Mouse (Mus musculus) MEL (cell line): ENCODE results near the gene Nolc1. TPM values are rescaled to one million over a fixed set of nuclear protein-coding genes. Genes with fewer than 3 reads are reported as not detected.

Experiments
- DNase-seq: peaks from one replicate; pipeline ENCODE4 v3.0.0; 2011; ENCODE audit warnings: low read depth, low spot score
- H3K27ac ChIP-seq: 2 replicates; pipeline ENCODE4 v1.5.1; 2012; ENCODE audit warnings: low read depth, mild to moderate bottlenecking, control low read depth, low read length, moderate library complexity; ENCODE audit not compliant: control insufficient read depth
- H3K27me3 ChIP-seq, 2 experiments: fragments of 150-350 bp in 1 of 2; sonication (generic) in 1 of 2; 2 replicates each; pipeline ENCODE4 v1.6.1; 2012; ENCODE audit warnings: low read length in 2 of 2, mild to moderate bottlenecking in 2 of 2, improper control_type of control experiment in 1 of 2, moderate library complexity in 1 of 2; ENCODE audit not compliant: insufficient read depth in 2 of 2, control insufficient read depth in 1 of 2
- H3K36me3 ChIP-seq, 2 experiments: 2 replicates each; pipeline ENCODE4 v1.6.1; 2012 to 2014; ENCODE audit warnings: low read length in 2 of 2, improper control_type of control experiment in 1 of 2, inconsistent platforms in 1 of 2, mild to moderate bottlenecking in 1 of 2; ENCODE audit not compliant: insufficient read depth in 2 of 2, control insufficient read depth in 1 of 2
- H3K4me1 ChIP-seq, 2 experiments: fragments of 150-350 bp in 1 of 2; sonication (generic) in 1 of 2; 2 replicates each; pipeline ENCODE4 v1.6.1; 2012; ENCODE audit warnings: low read length in 2 of 2, improper control_type of control experiment in 1 of 2, mild to moderate bottlenecking in 1 of 2; ENCODE audit not compliant: insufficient read depth in 2 of 2, control insufficient read depth in 1 of 2
- H3K4me3 ChIP-seq, 2 experiments: fragments of 150-350 bp in 1 of 2; sonication (generic) in 1 of 2; 2 replicates each; pipeline ENCODE4 v1.5.1; 2012; ENCODE audit warnings: low read depth in 2 of 2, low read length in 2 of 2, mild to moderate bottlenecking in 2 of 2, moderate library complexity in 2 of 2, control low read depth in 1 of 2, improper control_type of control experiment in 1 of 2; ENCODE audit not compliant: control insufficient read depth in 1 of 2, insufficient read depth in 1 of 2
- H3K79me2 ChIP-seq: 2 replicates; pipeline ENCODE4 v1.6.1; 2012; ENCODE audit warnings: mild to moderate bottlenecking, low read length, moderate library complexity; ENCODE audit not compliant: control insufficient read depth, poor library complexity, insufficient read depth
- H3K9ac ChIP-seq: 2 replicates; pipeline ENCODE4 v1.6.1; 2012; ENCODE audit warnings: low read depth, mild to moderate bottlenecking, control low read depth, low read length, moderate library complexity; ENCODE audit not compliant: control insufficient read depth, poor library complexity, severe bottlenecking
- H3K9me3 ChIP-seq: fragments of 150-350 bp; sonication (generic); replicated peaks from 2 replicates; pipeline ENCODE4 v1.6.1; 2012; ENCODE audit warnings: mild to moderate bottlenecking, low read length, improper control_type of control experiment, moderate library complexity; ENCODE audit not compliant: insufficient read depth
- BHLHE40 ChIP-seq: IDR thresholded peaks from 2 replicates; pipeline ENCODE4 v1.6.1; 2012; ENCODE audit warnings: low read depth, mild to moderate bottlenecking, inconsistent platforms, low read length, improper control_type of control experiment, borderline replicate concordance
- CHD2 ChIP-seq: IDR thresholded peaks from 2 replicates; pipeline ENCODE4 v1.6.1; 2011; ENCODE audit warnings: low read length, improper control_type of control experiment
- E2F4 ChIP-seq: IDR thresholded peaks from 2 replicates; pipeline ENCODE4 v1.6.1; 2011; ENCODE audit warnings: low read depth, low read length, improper control_type of control experiment, borderline replicate concordance
- ELF1 ChIP-seq: IDR thresholded peaks from 2 replicates; pipeline ENCODE4 v1.6.1; 2014; ENCODE audit warnings: low read depth, mild to moderate bottlenecking, inconsistent platforms, low read length, improper control_type of control experiment, moderate library complexity
- ETS1 ChIP-seq: IDR thresholded peaks from 2 replicates; pipeline ENCODE4 v1.6.1; 2012; ENCODE audit warnings: low read depth, mild to moderate bottlenecking, inconsistent platforms, low read length, improper control_type of control experiment, moderate library complexity
- GABPA ChIP-seq: IDR thresholded peaks from 2 replicates; pipeline ENCODE4 v1.6.1; 2012; ENCODE audit warnings: low read depth, mild to moderate bottlenecking, inconsistent platforms, low read length, improper control_type of control experiment, moderate library complexity
- GATA1 ChIP-seq: IDR thresholded peaks from 2 replicates; pipeline ENCODE4 v1.6.1; 2011; ENCODE audit warnings: low read depth, low read length, improper control_type of control experiment
- HCFC1 ChIP-seq: IDR thresholded peaks from 2 replicates; pipeline ENCODE4 v1.6.1; 2012; ENCODE audit warnings: low read depth, mild to moderate bottlenecking, inconsistent platforms, low read length, improper control_type of control experiment, moderate library complexity
- JUND ChIP-seq: IDR thresholded peaks from 2 replicates; pipeline ENCODE4 v1.6.1; 2011; ENCODE audit warnings: low read depth, mild to moderate bottlenecking, improper control_type of control experiment, low read length
- KAT2A ChIP-seq: conservative IDR thresholded peaks from 2 replicates; pipeline ENCODE4 v1.6.1; 2012; ENCODE audit warnings: low read depth, low read length, improper control_type of control experiment, inconsistent platforms
- MYB ChIP-seq: IDR thresholded peaks from 2 replicates; pipeline ENCODE4 v1.6.1; 2011; ENCODE audit warnings: mild to moderate bottlenecking, low read depth, low read length, improper control_type of control experiment
- NRF1 ChIP-seq: IDR thresholded peaks from 2 replicates; pipeline ENCODE4 v1.6.1; 2014; ENCODE audit warnings: low read depth, mild to moderate bottlenecking, inconsistent platforms, low read length, improper control_type of control experiment, moderate library complexity; ENCODE audit not compliant: poor library complexity, insufficient read depth, severe bottlenecking
- POLR2A ChIP-seq, 2 experiments: IDR thresholded peaks; 2 replicates each; pipeline ENCODE4 v1.6.1; 2011 to 2012; ENCODE audit warnings: low read length in 2 of 2, mild to moderate bottlenecking in 2 of 2, control low read depth in 1 of 2, improper control_type of control experiment in 1 of 2, low read depth in 1 of 2, moderate library complexity in 1 of 2; ENCODE audit not compliant: control insufficient read depth in 1 of 2, insufficient read depth in 1 of 2, poor library complexity in 1 of 2
- POLR2AphosphoS2 ChIP-seq: IDR thresholded peaks from 2 replicates; pipeline ENCODE4 v1.6.1; 2011; ENCODE audit warnings: low read length, improper control_type of control experiment
- POLR2AphosphoS5 ChIP-seq: IDR thresholded peaks from 2 replicates; pipeline ENCODE4 v1.6.1; 2012; ENCODE audit warnings: low read depth, borderline replicate concordance, mild to moderate bottlenecking, inconsistent platforms, low read length, moderate library complexity, mixed read lengths
- RAD21 ChIP-seq: IDR thresholded peaks from 2 replicates; pipeline ENCODE4 v1.6.1; 2011; ENCODE audit warnings: mild to moderate bottlenecking, low read depth, low read length, improper control_type of control experiment
- RCOR1 ChIP-seq: IDR thresholded peaks from 2 replicates; pipeline ENCODE4 v1.6.1; 2012; ENCODE audit warnings: low read depth, mild to moderate bottlenecking, inconsistent platforms, low read length, improper control_type of control experiment
- SIN3A ChIP-seq: IDR thresholded peaks from 2 replicates; pipeline ENCODE4 v1.6.1; 2012; ENCODE audit warnings: low read length, improper control_type of control experiment, inconsistent platforms
- SMC3 ChIP-seq: IDR thresholded peaks from 2 replicates; pipeline ENCODE4 v1.6.1; 2011; ENCODE audit warnings: low read depth, low read length, improper control_type of control experiment
- TBP ChIP-seq: IDR thresholded peaks from 2 replicates; pipeline ENCODE4 v1.8.0; 2011; ENCODE audit warnings: low read depth, low read length, improper control_type of control experiment
- TCF12 ChIP-seq: IDR thresholded peaks from 2 replicates; pipeline ENCODE4 v1.6.1; 2014; ENCODE audit warnings: low read depth, mild to moderate bottlenecking, inconsistent platforms, low read length, improper control_type of control experiment, moderate library complexity
- USF2 ChIP-seq, 2 experiments: IDR thresholded peaks; 2 replicates each; pipeline ENCODE4 v1.6.1; 2011 to 2012; ENCODE audit warnings: improper control_type of control experiment in 2 of 2, low read length in 2 of 2, borderline replicate concordance in 1 of 2, inconsistent platforms in 1 of 2, low read depth in 1 of 2, mild to moderate bottlenecking in 1 of 2; ENCODE audit not compliant: insufficient read depth in 1 of 2
- ZKSCAN1 ChIP-seq: IDR thresholded peaks from 2 replicates; pipeline ENCODE4 v1.6.1; 2012; ENCODE audit warnings: low read depth, mild to moderate bottlenecking, inconsistent platforms, low read length, improper control_type of control experiment, moderate library complexity
- ZMIZ1 ChIP-seq: IDR thresholded peaks from 2 replicates; pipeline ENCODE4 v1.6.1; 2012; ENCODE audit warnings: low read depth, mild to moderate bottlenecking, inconsistent platforms, low read length, improper control_type of control experiment, moderate library complexity
- polyA plus RNA-seq, 2 experiments: library from polyadenylated mRNA; stranded (reverse) in 1 of 2; unstranded in 1 of 2; fragments of >175 nt in 1 of 2; fragments of >200 nt in 1 of 2; gene quantifications; 2 replicates each; pipeline versions ENCODE4 v1.2.1 to v1.2.4; 2012; ENCODE audit warnings: low replicate concordance in 2 of 2, low read depth in 1 of 2; ENCODE audit not compliant: insufficient read length in 2 of 2, insufficient read depth in 1 of 2, missing spikeins in 1 of 2
- total RNA-seq: library from RNA; depleted of rRNA; stranded (reverse); fragments of 300-350 nt; gene quantifications from 2 replicates; pipeline ENCODE4 v1.2.3, GENCODE M21; 2012

Gene Nolc1
- total and polyA plus RNA-seq, 3 experiments: 213 to 753 (median 294) TPM

GRCm38 (mm10) chr19:46124651-46125050 is 49.0 kb downstream of the Nolc1 start:
- Histone ChIP-seq H3K27me3 (peaks cover 2 to 4% of the 10 kb centered on the region in 2 experiments; a peak in 2 of 4 replicates), H3K27ac (no peak overlapping the region), H3K9ac (no peak overlapping the region), H3K4me1 (peaks cover 0 to 1% of the 10 kb centered on the region in 2 experiments; a peak in 1 of 4 replicates), H3K79me2 (no peaks in the 10 kb centered on the region), H3K9me3 (no peaks in the 10 kb centered on the region), H3K4me3 (no peak overlapping the region), H3K36me3 (peaks cover 0 to under 1% of the 10 kb centered on the region in 2 experiments; a peak in 2 of 4 replicates)
- TF ChIP-seq KAT2A (no peak), ZKSCAN1 (no peak), USF2 (IDR thresholded peaks at IDR 0.05; ENCODE audit: borderline replicate concordance in 1 of 2, insufficient read depth in 1 of 2, low read depth in 1 of 2, low read length in 2 of 2) (no peak), POLR2AphosphoS2 (no peak), NRF1 (no peak), ELF1 (no peak), GABPA (no peak), E2F4 (no peak), HCFC1 (no peak), POLR2AphosphoS5 (no peak), MYB (no peak)
- no peak for DNase-seq

- peaks cover 0 to 3% of the 10 kb centered on the region in 2 experiments; a peak in 1 of 4 replicates for H3K4me1 ChIP-seq
- no peak overlapping the region for H3K27ac ChIP-seq
- no peaks in the 10 kb centered on the region for H3K9me3 ChIP-seq
- no peak for DNase-seq
- H3K27me3 ChIP-seq: peaks cover 2 to 4% of the 10 kb centered on the region in 2 experiments; a peak in 2 of 4 replicates
- no peaks in the 10 kb centered on the region for H3K79me2 ChIP-seq
- no peaks in the 10 kb centered on the region for H3K36me3 ChIP-seq
- no peak overlapping the region for H3K4me3 ChIP-seq
- H3K9ac ChIP-seq: no peak overlapping the region
- no peak for TF ChIP-seq RAD21
- TF ChIP-seq SMC3: no peak
- TF ChIP-seq SIN3A: no peak
- TF ChIP-seq GATA1: no peak
- TF ChIP-seq ZMIZ1: no peak
- no peak for TF ChIP-seq GABPA
- TF ChIP-seq BHLHE40: no peak
- TF ChIP-seq ETS1: no peak
- no peak for TF ChIP-seq POLR2A (IDR thresholded peaks at IDR 0.05; ENCODE audit: control insufficient read depth in 1 of 2, insufficient read depth in 1 of 2, low read depth in 1 of 2, low read length in 2 of 2, poor library complexity in 1 of 2)
- no peak for TF ChIP-seq POLR2AphosphoS2
- TF ChIP-seq USF2 (IDR thresholded peaks at IDR 0.05; ENCODE audit: borderline replicate concordance in 1 of 2, insufficient read depth in 1 of 2, low read depth in 1 of 2, low read length in 2 of 2): no peak
- TF ChIP-seq JUND: no peak
- no peak for TF ChIP-seq ZKSCAN1
- TF ChIP-seq TBP: no peak
- no peak for TF ChIP-seq TCF12
- no peak for TF ChIP-seq RCOR1
- TF ChIP-seq CHD2: no peak
- TF ChIP-seq MYB: no peak
- no peak for TF ChIP-seq HCFC1
Measured at GRCm38 (mm10) chr19:46126301-46126700, 50.6 kb downstream of the Nolc1 start.
